Mouse (Mus musculus) mouse embryonic stem cell (cell line): ENCODE results near the gene Zbtb1.

ENCODE experiments used
- in situ Hi-C, 2 experiments: fragments of 300-500 bp; cut with MboI; formaldehyde crosslinking; loops; 1 replicate in 1 of 2; 3 replicates in 1 of 2; pipeline ENCODE4 v1.14.3; 2019 to 2020; ENCODE audit warnings: low sequenced_read_pairs in 2 of 2, low pct_unique_long_range_greater_than_20kb in 1 of 2, mixed read lengths in 1 of 2; ENCODE audit not compliant: unreplicated experiment in 1 of 2

The Zbtb1 gene

DNA sequence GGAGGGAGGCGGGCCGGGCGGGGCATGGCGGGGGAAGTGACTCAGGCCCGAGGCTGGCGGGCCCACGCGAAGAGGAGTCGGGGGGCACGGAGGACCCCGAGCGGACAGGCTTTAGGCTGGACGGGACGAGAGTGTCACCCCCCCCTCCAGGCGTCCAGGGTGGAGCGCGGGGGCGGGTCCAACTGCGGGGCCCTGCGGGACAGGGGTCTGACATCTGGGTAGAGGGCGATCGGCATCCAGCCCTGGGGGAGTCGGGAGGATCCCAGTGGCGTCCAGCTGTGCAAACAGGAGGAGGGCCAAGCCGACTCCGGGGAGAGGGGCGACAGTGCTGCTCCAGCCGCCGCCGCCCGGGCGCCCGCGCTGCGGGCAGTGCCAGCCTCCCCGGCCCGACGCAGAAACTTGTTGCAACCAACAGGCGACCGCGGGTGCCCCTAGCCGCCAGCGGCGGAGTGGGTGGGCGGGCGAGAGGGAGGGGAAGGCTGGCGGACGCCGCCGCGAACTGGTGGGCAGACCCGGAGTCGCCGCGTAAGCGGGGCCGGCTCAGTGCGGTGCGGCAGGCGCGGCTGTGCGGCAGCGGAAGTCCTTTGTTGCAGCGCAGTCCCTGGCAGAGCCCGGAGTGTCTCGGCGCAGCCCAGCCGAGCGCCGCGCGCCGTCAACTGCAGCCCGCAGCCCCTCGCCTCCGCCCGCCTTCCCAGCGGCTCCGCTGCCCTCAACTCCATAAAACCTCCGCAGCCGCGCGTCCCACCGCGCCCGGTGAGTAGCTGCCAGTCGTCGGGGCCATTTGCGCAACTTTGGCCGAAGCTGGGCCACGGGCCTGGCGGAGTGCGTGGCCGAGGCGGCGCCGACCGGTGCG, at the start of gene Zbtb1:
TSS of gene Zbtb1 (plus strand) at position 289 of the 853 bp plus-strand sequence.
- in situ Hi-C loops = no loop called here

GRCm38 (mm10) chr12:76324679-76325431, 45.2 kb upstream of the Zbtb1 start, which contains the start of gene Akap5:
Akap5 (plus strand) TSS chr12:76324891.
- in situ Hi-C loops = loop anchor here in 1 of 2 experiments (25.0 kb wide), 2 partner anchors 313 to 538 kb away; no protein-coding TSS in a partner anchor

DNA sequence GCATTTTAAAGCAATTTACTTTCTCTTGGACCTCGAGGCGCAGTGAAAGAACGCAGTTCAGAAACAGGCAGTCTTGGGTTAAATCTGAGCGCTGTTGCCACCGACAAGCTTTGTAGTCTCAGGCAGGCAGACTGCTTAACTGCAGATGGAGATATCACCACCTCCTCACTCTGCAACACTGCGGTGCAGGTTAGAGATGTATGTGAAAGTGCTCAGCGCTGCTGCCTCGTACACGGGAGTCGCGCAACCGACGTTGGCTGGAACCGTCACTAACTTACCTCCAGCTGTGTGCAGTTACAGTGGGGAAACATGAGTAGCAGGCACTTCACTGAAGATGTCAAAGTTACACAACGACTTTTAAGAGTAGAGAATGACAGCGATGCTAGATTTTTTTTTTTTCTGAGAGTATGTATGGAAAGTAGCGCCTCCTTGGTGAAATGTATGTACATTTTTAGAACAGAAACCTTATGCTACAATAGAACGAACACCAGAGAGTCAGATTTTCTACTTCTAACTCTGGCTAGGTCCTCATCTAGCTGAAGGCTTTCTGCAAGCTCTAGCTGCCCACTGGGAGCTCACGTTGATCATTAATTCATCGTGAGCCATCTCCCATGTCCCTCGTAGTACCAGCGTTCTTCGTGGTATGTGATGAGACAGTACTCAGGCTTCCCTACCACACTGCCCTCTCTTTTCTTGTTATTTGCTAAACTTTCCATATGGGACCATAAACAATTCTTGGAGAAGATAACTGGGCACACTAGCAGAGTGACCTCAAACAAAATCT, 43.4 kb upstream of the Zbtb1 start:
- in situ Hi-C loops = loop anchor here in 1 of 2 experiments (25.0 kb wide), 2 partner anchors 314 to 539 kb away; no protein-coding TSS in a partner anchor

DNA sequence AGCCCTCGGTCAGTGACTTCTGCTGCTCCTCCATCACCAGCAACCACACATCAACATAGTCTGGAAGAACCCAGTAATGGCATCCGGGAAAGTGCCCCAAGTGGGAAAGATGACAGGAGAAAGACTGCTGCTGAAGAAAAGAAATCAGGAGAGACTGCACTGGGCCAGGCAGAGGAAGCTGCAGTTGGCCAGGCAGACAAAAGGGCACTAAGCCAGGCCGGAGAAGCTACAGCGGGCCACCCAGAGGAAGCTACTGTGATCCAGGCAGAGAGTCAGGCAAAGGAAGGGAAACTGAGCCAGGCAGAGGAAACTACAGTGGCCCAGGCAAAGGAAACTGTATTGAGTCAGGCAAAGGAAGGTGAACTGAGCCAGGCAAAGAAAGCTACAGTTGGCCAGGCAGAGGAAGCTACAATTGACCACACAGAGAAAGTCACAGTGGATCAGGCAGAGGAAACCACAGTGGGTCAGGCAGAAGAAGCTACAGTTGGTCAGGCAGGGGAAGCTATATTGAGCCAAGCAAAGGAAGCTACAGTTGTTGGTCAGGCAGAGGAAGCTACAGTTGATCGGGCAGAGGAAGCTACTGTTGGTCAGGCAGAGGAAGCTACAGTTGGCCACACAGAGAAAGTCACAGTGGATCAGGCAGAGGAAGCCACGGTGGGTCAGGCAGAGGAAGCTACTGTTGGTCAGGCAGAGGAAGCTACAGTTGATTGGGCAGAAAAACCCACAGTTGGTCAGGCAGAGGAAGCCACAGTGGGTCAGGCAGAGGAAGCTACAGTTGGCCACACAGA, 41.3 kb upstream of the Zbtb1 start:
- in situ Hi-C loops = loop anchor here in 1 of 2 experiments (25.0 kb wide), 2 partner anchors 316 to 541 kb away; no protein-coding TSS in a partner anchor

- in situ Hi-C loops = loop anchor here in 1 of 2 experiments (25.0 kb wide), 2 partner anchors 321 to 546 kb away; no protein-coding TSS in a partner anchor
Observed at GRCm38 (mm10) chr12:76333688-76334087, 36.4 kb upstream of the Zbtb1 start.

GRCm38 (mm10) chr12:76335641-76336040, 34.4 kb upstream of the Zbtb1 start:
- in situ Hi-C loops = loop anchor here in 1 of 2 experiments (25.0 kb wide), 2 partner anchors 323 to 548 kb away; no protein-coding TSS in a partner anchor

DNA sequence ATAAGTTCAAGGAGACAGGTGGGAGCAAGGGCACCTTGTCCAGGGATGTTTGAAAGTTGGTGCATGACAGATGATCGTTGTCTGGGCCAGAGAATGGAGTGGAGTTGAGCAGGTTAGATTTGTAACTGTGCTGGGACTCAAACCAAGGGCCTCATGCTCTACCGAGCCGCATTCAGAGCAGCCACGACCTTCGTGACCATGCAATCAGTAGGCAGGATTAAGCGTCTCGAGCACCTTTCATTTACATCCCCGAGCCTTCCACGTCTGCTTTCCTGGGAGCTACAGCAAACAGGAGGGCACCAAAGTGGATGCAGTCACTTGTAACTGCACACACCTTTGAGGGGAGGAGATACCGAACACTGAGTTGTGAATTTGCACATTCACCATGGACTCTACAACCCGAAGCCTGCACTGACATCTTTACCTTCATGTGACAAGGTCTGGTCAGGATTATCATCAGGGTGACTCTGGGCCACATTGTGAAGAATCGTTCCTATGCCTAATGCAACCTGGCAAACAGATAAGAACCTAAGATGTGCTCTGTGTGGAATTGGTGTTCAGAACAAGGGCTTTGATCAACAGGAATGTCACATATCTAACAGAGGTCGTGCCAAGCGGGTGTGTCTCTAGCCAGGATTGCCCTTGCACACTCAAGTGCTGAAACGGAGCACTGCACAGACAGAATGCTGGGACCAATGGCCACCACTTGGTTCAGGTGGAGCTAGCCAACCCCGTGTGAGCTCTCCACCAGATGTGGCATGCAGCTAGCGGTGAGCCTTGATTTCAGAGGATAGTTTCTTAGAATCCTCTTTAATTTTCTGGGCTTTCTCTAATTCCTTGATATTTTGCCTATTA, 33.7 kb upstream of the Zbtb1 start:
- in situ Hi-C loops = loop anchor here in 1 of 2 experiments (25.0 kb wide), 2 partner anchors 324 to 549 kb away; no protein-coding TSS in a partner anchor

- in situ Hi-C loops = loop anchor here in 1 of 2 experiments (5.0 to 25.0 kb wide), 3 partner anchors 144 to 554 kb away; no protein-coding TSS in a partner anchor
Observed at GRCm38 (mm10) chr12:76341080-76341479, 29.0 kb upstream of the Zbtb1 start.

DNA sequence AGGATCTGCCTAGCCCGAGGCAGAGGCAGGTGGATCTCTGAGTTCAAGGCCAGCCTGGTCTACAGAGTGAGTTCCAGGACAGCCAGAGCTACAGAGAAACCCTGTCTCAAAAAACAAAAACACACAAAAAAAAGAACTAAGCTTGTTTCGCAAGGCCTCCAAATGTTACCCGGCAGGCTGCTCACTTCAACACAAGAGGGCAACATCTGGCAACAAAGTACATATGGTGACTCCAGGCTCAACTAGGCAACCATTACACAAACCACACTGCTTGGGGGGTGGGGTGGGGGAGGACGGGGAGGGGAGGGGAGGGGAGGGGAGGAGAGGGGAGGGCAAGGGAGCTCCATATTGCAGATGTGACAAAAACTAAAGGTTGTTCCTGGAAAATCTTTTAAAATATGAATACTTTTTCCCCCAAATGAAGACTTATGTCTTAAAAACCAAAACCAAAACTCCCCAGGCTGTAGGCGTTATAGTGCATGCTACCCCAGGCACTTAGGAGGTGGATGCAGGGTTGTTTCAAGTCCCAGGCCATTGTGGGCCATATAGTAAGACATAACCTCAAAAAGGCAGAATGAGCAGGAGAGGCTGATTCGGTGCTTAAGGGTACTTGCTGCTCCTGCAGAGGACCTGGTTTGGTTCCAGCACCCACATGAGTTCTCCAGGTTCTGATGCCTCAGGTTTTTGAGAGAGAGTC, 24.2 kb upstream of the Zbtb1 start:
- in situ Hi-C loops = loop anchor here in 1 of 2 experiments (25.0 kb wide), 2 partner anchors 334 to 559 kb away; no protein-coding TSS in a partner anchor

GRCm38 (mm10) chr12:76349680-76350220, 20.3 kb upstream of the Zbtb1 start:
- in situ Hi-C loops = loop anchor here in 1 of 2 experiments (25.0 kb wide), 2 partner anchors 337 to 562 kb away; no protein-coding TSS in a partner anchor

DNA sequence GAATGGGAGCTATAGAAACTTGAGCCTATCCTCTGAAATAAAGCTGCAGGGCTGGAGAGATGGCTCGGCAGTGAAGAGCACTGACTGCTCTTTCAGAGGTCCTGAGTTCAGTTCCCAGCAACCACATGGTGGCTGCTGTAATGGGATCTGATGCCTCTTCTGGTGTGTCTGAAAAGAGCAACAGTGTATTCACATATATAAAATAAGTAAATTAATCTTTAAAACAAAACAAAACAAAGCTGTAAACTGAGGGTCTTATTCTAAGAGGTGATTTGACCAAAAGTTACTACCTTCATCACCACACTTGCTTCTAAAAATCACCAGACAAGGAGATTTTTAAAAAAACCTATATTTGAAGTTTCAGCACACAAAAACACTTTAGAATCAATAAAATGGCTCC, 9.2 kb upstream of the Zbtb1 start:
- in situ Hi-C loops = no loop called here

DNA sequence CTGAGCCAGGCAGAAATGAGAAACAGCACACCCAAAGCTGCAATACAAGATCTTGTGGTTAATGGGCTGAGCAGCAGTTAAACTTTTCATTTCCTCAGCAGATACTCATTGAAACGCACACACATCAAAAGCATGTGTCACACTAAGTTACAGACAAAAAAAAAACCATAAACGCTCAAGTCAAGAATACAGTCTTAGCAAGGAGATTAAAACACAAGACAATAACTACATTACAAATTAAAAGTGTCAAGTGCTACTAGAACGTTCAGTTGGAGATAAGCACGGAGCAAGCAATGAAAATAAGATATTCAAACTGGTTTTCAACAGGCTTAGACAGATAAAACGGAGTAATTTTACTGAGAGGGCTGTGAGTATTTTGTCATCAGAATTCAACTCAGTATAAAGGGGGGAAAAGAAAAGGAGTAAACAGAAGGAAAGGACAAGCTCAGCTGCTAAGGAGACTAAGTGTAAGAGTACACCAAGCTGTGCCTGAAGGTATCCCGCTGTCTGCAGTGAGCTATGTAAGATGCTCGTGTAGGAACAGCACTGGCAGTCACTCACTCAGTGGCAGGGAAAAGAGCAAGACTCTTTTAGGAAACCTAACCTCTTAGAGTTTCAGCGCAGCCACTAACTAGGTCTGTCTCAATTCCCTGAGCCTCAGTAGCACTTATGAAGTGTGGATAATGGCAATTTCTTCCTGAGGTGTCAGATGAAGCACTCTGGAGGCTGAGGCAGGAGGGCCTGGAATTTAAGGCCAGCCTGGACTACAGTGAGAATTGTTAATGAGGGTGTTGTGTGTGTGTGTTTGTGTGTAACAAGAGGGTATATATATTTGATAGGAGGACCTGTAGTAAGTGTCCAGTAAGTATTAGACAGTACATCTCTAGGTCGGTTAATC, 8.4 kb upstream of the Zbtb1 start:
- in situ Hi-C loops = no loop called here

DNA sequence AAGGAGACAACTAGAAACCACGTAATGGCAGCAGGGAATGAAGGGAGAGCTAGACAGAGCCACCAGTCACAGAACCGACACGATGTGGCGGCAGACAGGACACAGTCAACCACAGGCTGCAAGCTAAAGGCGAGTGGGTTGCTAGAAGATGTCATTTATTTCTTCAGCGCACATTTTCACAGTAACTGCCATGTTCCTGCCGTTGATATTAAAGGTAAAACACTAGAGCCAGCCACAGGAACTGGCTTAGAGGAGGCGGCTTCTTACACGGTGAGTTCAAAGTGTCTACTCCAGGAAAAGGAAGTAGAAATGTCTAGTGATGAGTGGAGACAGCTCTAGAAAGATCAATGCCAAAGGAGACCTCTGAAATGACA, 7.8 kb upstream of the Zbtb1 start:
- in situ Hi-C loops = no loop called here

- in situ Hi-C loops = no loop called here
Observed at GRCm38 (mm10) chr12:76366276-76366675, 3.8 kb upstream of the Zbtb1 start.
